Mouse (Mus musculus) embryonic facial prominence, embryonic 15.5 days (tissue): ENCODE results near the gene Atg4b. TPM values are rescaled to one million over a fixed set of nuclear protein-coding genes. Genes with fewer than 3 reads are reported as not detected.
"Not testable (repeated sequence)": the region's sequence is repeated elsewhere in the genome, so short reads cannot be mapped to it uniquely, and the experiment has no call there.

ENCODE experiments used
- ATAC-seq: fragments of 200-750 bp; cut with Nextera tagmentation; 2 replicates; pipeline ENCODE4 v1.8.0; 2017; ENCODE audit warnings: low read depth, moderate TSS enrichment; ENCODE audit not compliant: insufficient number of reproducible peaks, low FRiP score, low TSS enrichment
- H3K27ac ChIP-seq: fragments of 300-500 bp; sonication (generic); replicated peaks from 2 replicates; pipeline ENCODE4 v1.5.1; 2015; ENCODE audit warnings: mild to moderate bottlenecking, inconsistent platforms
- H3K27me3 ChIP-seq: fragments of 300-500 bp; sonication (generic); 2 replicates; pipeline ENCODE4 v1.6.1; 2015; ENCODE audit warnings: inconsistent platforms
- H3K36me3 ChIP-seq: fragments of 300-500 bp; sonication (generic); 2 replicates; pipeline ENCODE4 v1.6.1; 2015; ENCODE audit warnings: mild to moderate bottlenecking, inconsistent platforms
- H3K4me1 ChIP-seq: fragments of 300-500 bp; sonication (generic); 2 replicates; pipeline ENCODE4 v1.6.1; 2015; ENCODE audit warnings: inconsistent platforms
- H3K4me2 ChIP-seq: fragments of 300-500 bp; sonication (generic); replicated peaks from 2 replicates; pipeline ENCODE4 v1.6.1; 2015; ENCODE audit warnings: mild to moderate bottlenecking, inconsistent platforms
- H3K4me3 ChIP-seq: fragments of 300-500 bp; sonication (generic); replicated peaks from 2 replicates; pipeline ENCODE4 v1.5.1; 2015; ENCODE audit warnings: mild to moderate bottlenecking, inconsistent platforms
- H3K9ac ChIP-seq: fragments of 300-500 bp; sonication (generic); 2 replicates; pipeline ENCODE4 v1.6.1; 2015; ENCODE audit warnings: inconsistent platforms
- H3K9me3 ChIP-seq: fragments of 300-500 bp; sonication (generic); replicated peaks from 2 replicates; pipeline ENCODE4 v1.6.1; 2016; ENCODE audit warnings: inconsistent platforms
- WGBS: fragments of 180-500 bp; shearing (Covaris S2); methylation state at CpG from one replicate; pipeline ENCODE4 v1.1.7; 2015; 5-methylcytosine and 5-hydroxymethylcytosine counted together
- polyA plus RNA-seq: library from polyadenylated mRNA; unstranded; fragments of >200 nt; fragmentation: Nextera tagmentation; extraction: Ambion mirVana; gene quantifications from 2 replicates; pipeline ENCODE4 v1.2.1, GENCODE M21; 2015

Atg4b gene
- polyA plus RNA-seq, 1 experiment from 2014 or later = 78.5 TPM

DNA sequence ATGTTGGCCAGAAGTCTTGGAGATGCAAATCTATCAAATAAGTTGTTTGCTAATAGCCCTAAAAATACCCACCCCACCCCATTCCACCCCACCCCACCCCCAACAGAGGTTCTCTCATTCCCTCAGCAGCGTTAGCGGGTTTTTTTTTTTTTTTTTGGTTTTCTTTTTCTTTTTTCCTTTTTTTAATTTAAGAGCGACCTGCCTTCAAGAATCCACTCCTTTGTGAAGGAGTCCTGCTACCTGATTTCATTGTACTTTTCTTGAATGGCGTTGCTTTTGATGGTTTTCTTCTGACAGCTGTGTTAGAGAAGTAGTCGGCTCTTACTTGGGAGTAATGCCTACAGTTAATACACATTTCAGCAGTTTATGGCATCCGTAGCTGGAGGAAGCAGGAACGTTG lies 4.3 kb downstream of the Atg4b start:
- 21% methylated on average over 7 of the region's 7 CpGs for WGBS
- Histone ChIP-seq H3K4me2 (peak overlapping the region; percentile 79), H3K9ac (peak overlapping the region; percentile 89), H3K27me3 (no peaks in the 10 kb centered on the region), H3K4me1 (peaks cover 24% of the 10 kb centered on the region), H3K4me3 (peak overlapping the region; percentile 90), H3K27ac (no peak overlapping the region), H3K36me3 (peaks cover 1% of the 10 kb centered on the region), H3K9me3 (no peaks in the 10 kb centered on the region)
- ATAC-seq = no peak

DNA sequence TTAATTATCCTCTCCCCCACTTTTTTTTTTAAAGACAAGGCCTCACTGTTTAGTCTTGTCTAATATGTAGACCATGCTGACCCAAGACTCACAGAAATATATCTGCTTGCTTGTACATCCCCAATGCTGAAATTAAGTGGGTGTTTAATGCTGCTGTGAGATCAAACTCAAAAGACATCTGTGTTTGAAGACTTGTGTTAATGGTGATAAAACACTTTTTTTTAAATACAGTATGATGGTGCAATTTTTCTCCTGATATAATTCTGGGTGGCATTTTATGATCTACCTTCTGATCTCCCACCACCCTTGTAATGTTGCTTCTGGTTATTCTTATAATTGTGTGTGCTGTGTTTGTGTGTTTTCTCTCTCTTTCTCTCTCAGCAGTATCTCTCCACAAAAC lies 4.9 kb downstream of the Atg4b start:
- no peaks in the 10 kb centered on the region for H3K36me3 ChIP-seq
- H3K9me3 ChIP-seq = no peaks in the 10 kb centered on the region
- no peaks in the 10 kb centered on the region for H3K27me3 ChIP-seq
- H3K4me2 ChIP-seq = peak overlapping the region; percentile 79; the same call in 1 of the 2 replicates
- H3K27ac ChIP-seq = no peak overlapping the region
- no peak overlapping the region for H3K9ac ChIP-seq
- H3K4me1 ChIP-seq = peaks cover 24% of the 10 kb centered on the region
- H3K4me3 ChIP-seq = peak overlapping the region; percentile 5; the same call in 1 of the 2 replicates
- no peak for ATAC-seq

DNA sequence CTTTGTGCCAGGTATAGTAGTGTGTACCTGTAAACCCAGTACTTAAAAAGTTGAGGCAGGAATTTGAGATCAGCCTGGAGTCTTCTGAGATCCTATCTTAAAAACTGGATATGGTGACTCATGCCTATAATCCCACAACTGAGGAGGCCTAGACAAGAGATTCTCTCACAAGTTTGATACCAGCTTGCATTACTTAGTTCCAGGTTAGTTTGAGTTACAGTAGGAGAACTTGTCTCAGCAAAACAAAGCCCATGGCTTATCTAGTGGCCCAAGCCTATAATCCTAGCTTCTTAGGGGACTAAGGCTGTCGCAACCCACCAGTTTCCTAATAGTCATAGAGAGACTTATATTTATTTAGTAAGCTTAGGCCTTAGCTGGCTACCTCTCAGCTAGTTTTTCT lies 8.8 kb downstream of the Atg4b start:
- Histone ChIP-seq H3K4me2 (no peak overlapping the region), H3K36me3 (no peaks in the 10 kb centered on the region), H3K9ac (no peak overlapping the region), H3K27ac (no peak overlapping the region), H3K9me3 (no peaks in the 10 kb centered on the region), H3K4me1 (peaks cover 13% of the 10 kb centered on the region), H3K4me3 (no peak overlapping the region), H3K27me3 (no peaks in the 10 kb centered on the region)
- ATAC-seq = no peak
- WGBS = 94% methylated on average over 1 of the region's 1 CpGs

DNA sequence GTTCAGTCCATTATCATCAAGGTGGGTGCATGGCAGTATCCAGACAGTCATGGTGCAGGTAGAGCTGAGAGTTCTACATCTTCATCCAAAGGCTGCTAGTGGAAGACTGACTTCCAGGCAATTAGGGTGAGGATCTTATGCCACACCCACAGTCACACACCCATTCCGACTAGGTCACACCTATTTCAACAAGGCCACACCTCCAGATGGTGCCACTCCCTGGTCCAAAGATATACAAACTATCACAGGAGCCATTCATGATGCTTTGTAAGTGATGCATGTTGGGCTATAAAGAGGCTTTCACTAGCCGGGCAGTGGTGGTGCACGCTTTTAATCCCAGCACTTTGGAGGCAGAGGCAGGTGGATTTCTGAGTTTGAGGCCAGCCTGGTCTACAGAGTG lies 12.2 kb downstream of the Atg4b start:
- WGBS = 90% methylated on average over 3 of the region's 3 CpGs

GRCm38 (mm10) chr1:93764871-93765591 lies 13.7 kb downstream of the Atg4b start:
- no peaks in the 10 kb centered on the region for H3K9me3 ChIP-seq
- ATAC-seq = no peak
- WGBS = 92% methylated on average over 9 of the region's 9 CpGs

More for the DNA sequence above, 12.2 kb downstream of the Atg4b start:
- not testable (repeated sequence) for H3K4me2 ChIP-seq, H3K4me1 ChIP-seq, H3K9ac ChIP-seq, H3K36me3 ChIP-seq, H3K4me3 ChIP-seq, H3K9me3 ChIP-seq, H3K27me3 ChIP-seq, H3K27ac ChIP-seq, ATAC-seq

GRCm38 (mm10) chr1:93767600-93767999 lies 16.3 kb downstream of the Atg4b start:
- H3K4me3 ChIP-seq = no peak overlapping the region
- H3K4me2 ChIP-seq = no peak overlapping the region
- no peak for ATAC-seq
- H3K27ac ChIP-seq = no peak overlapping the region
- peaks cover 26% of the 10 kb centered on the region for H3K36me3 ChIP-seq
- no peaks in the 10 kb centered on the region for H3K9me3 ChIP-seq
- H3K27me3 ChIP-seq = no peaks in the 10 kb centered on the region
- no peak overlapping the region for H3K9ac ChIP-seq
- no peaks in the 10 kb centered on the region for H3K4me1 ChIP-seq
- 82% methylated on average over 6 of the region's 6 CpGs for WGBS

More at GRCm38 (mm10) chr1:93764871-93765591, 13.7 kb downstream of the Atg4b start:
- peaks cover 18% of the 10 kb centered on the region; the same call in 1 of the 2 replicates for H3K36me3 ChIP-seq
- no peak overlapping the region for H3K27ac ChIP-seq
- no peaks in the 10 kb centered on the region for H3K27me3 ChIP-seq
- H3K9ac ChIP-seq = no peak overlapping the region
- no peak overlapping the region for H3K4me2 ChIP-seq
- no peak overlapping the region for H3K4me3 ChIP-seq
- H3K4me1 ChIP-seq = no peaks in the 10 kb centered on the region

GRCm38 (mm10) chr1:93769901-93770300 lies 18.6 kb downstream of the Atg4b start:
- H3K27me3 ChIP-seq = no peaks in the 10 kb centered on the region
- H3K9me3 ChIP-seq = no peaks in the 10 kb centered on the region
- no peaks in the 10 kb centered on the region for H3K4me1 ChIP-seq
- WGBS = 94% methylated on average over 3 of the region's 3 CpGs
- H3K27ac ChIP-seq = no peak overlapping the region
- H3K9ac ChIP-seq = no peak overlapping the region
- ATAC-seq = no peak
- no peak overlapping the region for H3K4me2 ChIP-seq
- H3K36me3 ChIP-seq = peaks cover 46% of the 10 kb centered on the region
- H3K4me3 ChIP-seq = no peak overlapping the region

- Histone ChIP-seq H3K9me3 (no peaks in the 10 kb centered on the region), H3K9ac (no peak overlapping the region), H3K4me2 (no peak overlapping the region), H3K27me3 (no peaks in the 10 kb centered on the region), H3K4me1 (no peaks in the 10 kb centered on the region), H3K36me3 (peaks cover 78% of the 10 kb centered on the region), H3K27ac (no peak overlapping the region), H3K4me3 (no peak overlapping the region)
- ATAC-seq = no peak
- 72% methylated on average over 5 of the region's 5 CpGs for WGBS
Measured at GRCm38 (mm10) chr1:93776686-93777085, 25.4 kb downstream of the Atg4b start.

DNA sequence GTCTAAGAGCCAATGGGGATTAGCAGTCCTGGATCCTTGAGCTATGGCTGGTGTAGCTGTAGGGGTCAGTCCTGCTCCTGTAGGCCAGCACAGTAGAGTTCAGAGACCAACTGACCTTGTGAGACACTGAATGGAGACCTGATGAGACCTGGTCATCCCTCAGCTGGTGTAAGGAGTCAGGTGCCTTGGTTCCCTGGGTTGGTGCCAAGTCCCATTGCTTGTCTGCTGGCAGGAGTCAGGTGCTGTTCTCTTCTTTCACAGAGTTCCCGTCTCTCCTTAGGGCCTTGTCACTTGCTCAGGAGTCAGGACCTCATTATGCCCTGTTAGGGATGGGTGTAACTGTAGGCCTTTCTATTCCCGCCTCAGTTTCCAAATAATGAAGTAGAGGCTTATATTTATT lies 35.6 kb downstream of the Atg4b start:
- Histone ChIP-seq H3K9me3 (no peaks in the 10 kb centered on the region), H3K4me2 (no peak overlapping the region), H3K27ac (no peak overlapping the region), H3K36me3 (peaks cover 92% of the 10 kb centered on the region), H3K27me3 (no peaks in the 10 kb centered on the region), H3K4me1 (no peaks in the 10 kb centered on the region), H3K4me3 (no peak overlapping the region), H3K9ac (no peak overlapping the region)
- no peak for ATAC-seq
- 89% methylated on average over 2 of the region's 2 CpGs for WGBS

GRCm38 (mm10) chr1:93794526-93794925 lies 43.2 kb downstream of the Atg4b start:
- no peak overlapping the region for H3K27ac ChIP-seq
- no peaks in the 10 kb centered on the region for H3K4me1 ChIP-seq
- H3K27me3 ChIP-seq = no peaks in the 10 kb centered on the region
- H3K4me3 ChIP-seq = no peak overlapping the region
- no peak for ATAC-seq
- no peak overlapping the region for H3K9ac ChIP-seq
- H3K9me3 ChIP-seq = no peaks in the 10 kb centered on the region
- WGBS = 97% methylated on average over 8 of the region's 8 CpGs
- H3K36me3 ChIP-seq = peaks cover 71% of the 10 kb centered on the region
- no peak overlapping the region for H3K4me2 ChIP-seq

DNA sequence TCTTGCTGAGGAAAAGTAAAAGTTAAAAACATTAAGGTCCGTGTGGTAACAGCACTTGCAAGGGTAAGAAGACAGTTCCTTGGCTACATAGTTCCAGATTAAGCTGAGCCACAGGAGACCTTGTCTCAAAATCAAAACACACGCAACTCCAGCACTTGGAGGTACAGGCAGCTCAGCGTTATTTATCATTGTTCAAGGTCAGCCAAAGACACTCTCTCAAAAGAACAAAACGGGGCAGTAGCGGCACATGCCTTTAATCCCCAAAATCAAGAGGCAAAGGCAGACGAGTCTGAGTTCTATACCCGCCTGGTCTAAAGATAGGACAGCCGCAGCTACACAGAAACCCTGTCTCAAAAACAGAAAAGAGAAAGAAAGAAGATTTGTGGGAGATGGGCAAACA lies 44.6 kb downstream of the Atg4b start:
- H3K4me1 ChIP-seq = peaks cover 4% of the 10 kb centered on the region; the same call in 1 of the 2 replicates
- ATAC-seq = no peak
- H3K27me3 ChIP-seq = no peaks in the 10 kb centered on the region
- 82% methylated on average over 8 of the region's 8 CpGs for WGBS
- no peak overlapping the region for H3K27ac ChIP-seq
- H3K4me3 ChIP-seq = no peak overlapping the region
- H3K36me3 ChIP-seq = peaks cover 64% of the 10 kb centered on the region
- no peaks in the 10 kb centered on the region for H3K9me3 ChIP-seq
- no peak overlapping the region for H3K9ac ChIP-seq
- H3K4me2 ChIP-seq = no peak overlapping the region
